Mouse (Mus musculus): Measurements from ENCODE around the gene Gm614. TPM values are rescaled to one million over a fixed set of nuclear protein-coding genes. Genes with fewer than 3 reads are reported as not detected.
A peak's percentile ranks its signal among the peaks of the same experiment; 100 is the strongest.

Gene Gm614
- not detected for total RNA-seq (2021)
- long read RNA-seq, experiment 1, result 0 reads
- long read RNA-seq, experiment 2, result 0 reads

GRCm38 (mm10) chrX:101263892-101264291 lies at the start of gene Gm614:
Gene Gm614 (minus strand): TSS chrX:101263992.
- DNase-seq (ENCODE audit: low spot score), result no peak

- DNase-seq (ENCODE audit: low spot score), result no peak
These were observed 45.5 kb upstream of the Gm614 start for GRCm38 (mm10) chrX:101309299-101309698.

GRCm38 (mm10) chrX:101304646-101305045 lies 40.9 kb upstream of the Gm614 start:
- no peak for DNase-seq (ENCODE audit: low spot score)

- no peak for DNase-seq (ENCODE audit: low spot score)
These were observed 37.9 kb upstream of the Gm614 start for GRCm38 (mm10) chrX:101301654-101302053.

- no peak for DNase-seq (ENCODE audit: low spot score)
These were observed 36.7 kb upstream of the Gm614 start for GRCm38 (mm10) chrX:101300427-101301030.

- DNase-seq (ENCODE audit: low spot score), result no peak
These were observed 36.0 kb upstream of the Gm614 start for GRCm38 (mm10) chrX:101299473-101300426.

DNA sequence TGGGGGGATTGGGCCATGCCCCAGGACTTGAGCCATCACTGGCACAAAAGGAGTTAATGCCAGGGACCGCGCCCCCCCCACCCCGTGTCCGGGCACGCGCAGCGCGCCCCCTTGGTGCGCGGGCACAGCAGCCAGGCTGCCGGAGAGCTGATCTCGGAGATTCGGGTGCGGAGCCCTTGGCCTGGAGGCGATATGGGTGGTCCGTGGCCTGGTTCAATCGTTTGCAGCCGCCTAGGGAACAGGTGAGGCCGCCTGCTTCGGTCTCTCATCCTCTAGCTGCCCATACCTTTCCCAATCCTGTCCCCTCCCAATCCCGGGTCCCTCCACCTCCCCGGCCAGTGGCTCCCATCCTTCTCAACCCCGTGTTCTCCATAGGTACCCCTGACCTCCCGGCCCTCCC lies 35.3 kb upstream of the Gm614 start, which contains the start of gene Nlgn3:
Gene Nlgn3 (plus strand): TSS at position 114 of the 400 bp plus-strand sequence.
- DNase-seq (ENCODE audit: low spot score), result no peak

DNA sequence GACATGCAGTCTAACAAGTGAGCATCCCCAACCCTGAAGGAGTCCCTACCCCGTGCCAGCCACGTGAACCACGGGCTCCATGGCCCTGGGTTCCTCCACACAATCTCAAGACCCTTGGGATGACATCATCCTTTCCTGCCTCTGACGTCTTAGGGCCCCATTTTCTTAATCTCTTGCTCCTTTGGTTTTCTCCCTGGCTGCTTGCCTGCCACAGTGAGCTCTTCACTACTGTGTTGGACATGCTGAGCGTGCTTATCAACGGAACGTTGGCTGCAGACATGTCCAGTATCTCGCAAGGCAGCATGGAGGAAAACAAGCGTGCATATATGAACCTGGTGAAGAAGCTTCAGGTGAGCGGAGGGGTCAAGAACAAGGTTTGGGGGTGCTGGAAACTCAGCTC lies 26.3 kb upstream of the Gm614 start:
- DNase-seq (ENCODE audit: low spot score), result no peak

GRCm38 (mm10) chrX:101289037-101289436 lies 25.2 kb upstream of the Gm614 start:
- DNase-seq (ENCODE audit: low spot score), result no peak

DNA sequence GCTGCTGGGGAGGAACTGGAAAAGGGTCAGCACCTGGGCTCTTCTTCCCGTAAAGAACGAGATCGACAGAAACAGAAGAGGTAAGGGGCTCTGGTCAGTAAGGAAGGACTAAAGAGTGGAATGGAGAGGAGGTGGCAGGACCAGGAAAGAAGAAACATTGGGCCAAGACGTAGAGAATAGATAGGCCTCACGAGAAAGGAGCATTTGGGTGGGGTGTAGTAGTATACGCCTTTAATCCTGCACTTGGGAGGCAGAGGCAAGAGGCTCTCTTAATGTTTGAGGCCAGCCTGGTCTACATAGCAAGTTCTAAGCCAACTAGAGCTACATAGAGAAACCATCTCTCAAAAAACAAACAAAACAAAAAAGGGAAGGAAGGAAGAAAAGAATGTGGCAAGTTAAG lies 24.6 kb upstream of the Gm614 start:
- DNase-seq (ENCODE audit: low spot score), result no peak

DNA sequence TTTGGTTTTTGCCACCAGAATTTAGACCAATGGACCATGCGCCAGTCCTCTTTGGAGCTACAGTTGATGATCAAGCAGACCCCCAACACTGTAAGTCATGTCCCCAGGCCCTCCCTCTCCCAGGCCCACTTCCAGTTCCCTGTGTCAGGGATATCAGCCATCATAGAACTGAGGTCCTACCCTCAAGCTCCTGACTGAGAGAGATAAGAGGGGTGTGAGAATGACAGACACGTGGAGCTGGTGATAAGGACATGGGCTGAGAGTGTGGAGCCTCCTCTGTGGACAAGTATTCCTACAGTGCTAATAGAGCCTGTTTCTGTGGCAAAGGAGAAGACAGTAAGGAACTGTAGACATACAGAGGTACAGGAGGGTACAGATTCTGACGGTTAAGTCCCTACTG lies 23.8 kb upstream of the Gm614 start:
- no peak for DNase-seq (ENCODE audit: low spot score)

DNA sequence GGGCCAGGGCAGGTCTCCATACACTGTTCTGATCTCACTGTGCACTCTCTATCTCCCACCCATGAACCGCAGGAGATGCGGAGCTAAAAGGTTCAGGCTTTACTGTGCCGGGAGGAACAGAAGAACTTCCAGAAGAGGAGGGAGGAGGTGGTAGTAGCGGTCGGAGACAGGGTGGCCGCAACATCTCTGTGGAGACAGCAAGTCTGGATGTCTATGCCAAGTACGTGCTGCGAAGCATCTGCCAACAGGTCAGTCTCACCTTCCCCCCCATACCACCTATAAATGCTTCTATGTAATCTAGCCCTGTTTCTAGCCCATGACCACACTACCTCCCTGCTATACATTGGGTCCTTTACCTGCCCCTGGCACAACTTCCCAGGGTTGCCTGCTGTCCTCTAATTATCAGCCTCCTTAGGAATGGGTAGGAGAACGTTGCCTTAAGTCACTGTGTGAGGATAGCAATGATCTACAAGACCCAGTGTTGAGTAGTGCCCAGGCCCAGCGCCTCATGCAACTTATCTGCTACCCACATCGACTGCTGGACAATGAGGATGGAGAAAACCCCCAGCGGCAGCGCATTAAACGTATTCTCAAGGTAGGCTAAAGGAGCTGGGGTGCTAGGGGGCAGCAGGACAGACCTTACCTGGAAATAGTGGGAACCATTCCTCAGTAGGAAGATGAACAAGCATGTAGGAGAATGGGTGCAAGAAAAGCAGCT lies 22.3 kb upstream of the Gm614 start:
- no peak for DNase-seq (ENCODE audit: low spot score)

DNA sequence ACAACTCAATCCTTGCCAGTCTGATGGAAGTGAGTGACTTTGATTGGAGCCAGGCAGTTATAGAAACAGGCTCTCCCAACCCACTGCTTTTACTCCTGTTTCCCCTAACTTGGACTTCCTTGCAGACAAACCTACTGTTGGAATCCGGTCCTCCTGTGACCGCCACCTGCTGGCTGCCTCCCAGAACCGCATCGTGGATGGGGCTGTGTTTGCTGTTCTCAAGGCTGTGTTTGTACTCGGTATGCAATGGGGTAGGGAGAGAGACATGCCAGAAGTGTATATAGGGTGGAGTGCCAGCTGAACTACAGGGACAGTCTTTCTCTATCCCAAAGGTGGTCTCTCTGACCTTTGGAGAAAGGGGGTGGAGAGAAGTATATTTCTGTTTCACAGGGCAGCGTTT lies 21.7 kb upstream of the Gm614 start:
- DNase-seq (ENCODE audit: low spot score), result peak; percentile 10

DNA sequence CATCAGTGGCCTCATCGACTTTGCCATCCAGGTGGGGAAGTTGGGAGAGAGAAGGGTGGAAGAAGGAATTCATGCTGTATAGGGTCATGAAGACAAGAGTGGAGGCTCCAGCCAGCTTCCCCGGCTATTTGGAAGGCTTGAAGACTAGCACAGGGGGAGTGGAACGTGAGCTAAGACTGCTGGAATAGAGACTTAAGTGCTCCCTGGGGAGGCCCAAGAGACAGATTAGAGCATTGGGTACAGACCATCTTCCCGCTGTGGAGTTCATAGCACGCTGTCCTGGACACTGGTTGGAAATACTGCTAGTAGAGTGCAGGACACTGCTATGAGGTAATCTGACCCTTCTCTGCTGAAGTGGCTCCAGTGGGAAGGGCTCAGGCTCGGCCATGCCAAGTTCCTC lies 19.0 kb upstream of the Gm614 start:
- peak; percentile 2 for DNase-seq (ENCODE audit: low spot score)

GRCm38 (mm10) chrX:101273875-101274738 lies 10.3 kb upstream of the Gm614 start, which contains the start of gene Med12:
Gene Med12 (plus strand): TSS chrX:101274030.
- peak; percentile 90 for DNase-seq (ENCODE audit: low spot score)

- DNase-seq (ENCODE audit: low spot score), result no peak
These were observed 9.6 kb upstream of the Gm614 start for GRCm38 (mm10) chrX:101273410-101273809.

DNA sequence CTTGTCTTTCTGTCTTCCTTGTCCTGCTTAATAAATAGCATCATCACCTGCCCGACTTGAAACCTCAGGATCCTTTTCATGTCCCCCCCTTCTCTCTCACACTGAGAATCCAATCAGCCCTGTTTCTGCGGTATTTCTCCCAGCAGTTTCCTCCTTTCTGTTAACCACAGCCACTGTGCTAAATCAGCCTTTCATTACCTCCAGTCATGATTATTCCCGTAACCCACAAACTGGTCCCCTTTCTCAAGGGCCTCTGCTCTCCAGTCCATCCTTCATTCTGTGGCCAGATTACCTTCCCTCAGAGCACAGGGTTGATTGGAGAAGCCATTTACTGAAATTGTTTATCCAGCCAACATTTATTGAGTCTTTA lies 4.9 kb upstream of the Gm614 start, which contains the start of gene Gm20489:
Gene Gm20489 (minus strand): TSS at position 269 of the 370 bp plus-strand sequence.
- no peak for DNase-seq (ENCODE audit: low spot score)

DNA sequence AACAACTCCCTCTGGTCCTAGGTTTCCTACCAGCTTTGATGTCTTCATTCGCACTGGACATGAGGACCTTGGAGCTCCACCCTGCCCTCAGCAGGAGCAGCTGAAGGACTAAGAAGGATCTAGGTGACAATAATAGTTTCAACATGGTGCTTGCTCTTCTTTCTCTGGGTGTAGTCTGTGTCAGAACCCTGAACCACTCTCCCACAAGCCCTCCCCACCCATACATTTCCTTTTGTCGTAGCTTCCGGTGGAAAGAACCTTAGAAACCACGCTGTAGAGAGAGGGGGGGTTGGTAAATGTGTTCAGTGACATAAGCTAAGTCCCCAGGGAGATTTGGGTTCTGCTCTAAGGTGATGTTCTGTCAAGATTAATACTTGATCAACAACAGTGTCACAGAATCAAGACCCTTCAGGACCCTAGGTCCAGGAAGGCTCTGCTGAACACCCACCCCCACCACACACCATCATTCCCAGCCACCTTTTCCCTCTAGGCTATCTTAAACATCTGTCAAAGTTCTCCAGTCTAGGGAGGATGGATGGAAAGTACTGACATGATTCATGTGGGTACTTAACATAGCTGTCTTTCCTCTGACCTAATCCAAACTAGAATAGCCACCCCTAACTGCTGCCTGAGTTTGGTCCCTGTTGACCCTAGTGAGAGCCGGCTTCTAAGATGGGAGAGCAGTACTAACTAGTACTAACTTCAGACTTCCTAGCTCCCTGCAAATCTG lies 4.4 kb upstream of the Gm614 start, which contains the start of gene Il2rg:
Gene Il2rg (minus strand): TSS at position 231 of the 730 bp plus-strand sequence.
- DNase-seq (ENCODE audit: low spot score), result no peak

GRCm38 (mm10) chrX:101266631-101267030 lies 2.8 kb upstream of the Gm614 start:
- no peak for DNase-seq (ENCODE audit: low spot score)

All from gastrocnemius, adult 18-20 months (tissue).